Mouse (Mus musculus) thymus, adult 2 months (tissue): ENCODE results near the gene H2-Eb1.

Experiments used
- CTCF ChIP-seq: fragments of 200-500 bp; IDR thresholded peaks from 2 replicates; pipeline ENCODE4 v1.5.1; 2012; ENCODE audit warnings: mild to moderate bottlenecking, control low read depth, low read length, moderate library complexity, borderline replicate concordance; ENCODE audit not compliant: control insufficient read depth, poor library complexity, insufficient read depth; ENCODE audit errors: extremely low read depth
- POLR2A ChIP-seq: fragments of 200-500 bp; IDR thresholded peaks from 2 replicates; pipeline ENCODE4 v1.6.1; 2012; ENCODE audit warnings: mild to moderate bottlenecking, low read length, control low read depth, moderate library complexity; ENCODE audit not compliant: control insufficient read depth, poor library complexity, insufficient read depth; ENCODE audit errors: extremely low read depth

- TF ChIP-seq CTCF: no peak
- TF ChIP-seq POLR2A: no peak
These were observed 42.1 kb downstream of the H2-Eb1 start for GRCm38 (mm10) chr17:34347606-34348308.
